Mouse (Mus musculus) urinary bladder, postnatal 36 days (tissue): ENCODE results near the gene 4933428G20Rik.

Experiments
- DNase-seq, 2 experiments: peaks; one replicate each; pipeline ENCODE4 v3.0.0; 2022; ENCODE audit warnings: low spot score in 2 of 2, mixed read lengths in 1 of 2

The 4933428G20Rik gene

GRCm38 (mm10) chr11:97532950-97533582 is 32.9 kb upstream of the 4933428G20Rik start:
- DNase-seq: no peak

GRCm38 (mm10) chr11:97532354-97532753 is 32.2 kb upstream of the 4933428G20Rik start:
- DNase-seq: no peak

- peak; percentile 82 to 87 for DNase-seq
These were observed 31.5 kb upstream of the 4933428G20Rik start for GRCm38 (mm10) chr11:97531381-97532260.

- DNase-seq: no peak
These were observed 30.8 kb upstream of the 4933428G20Rik start for GRCm38 (mm10) chr11:97530961-97531360.

- DNase-seq: no peak
These were observed 29.9 kb upstream of the 4933428G20Rik start for GRCm38 (mm10) chr11:97530069-97530468.

- DNase-seq: no peak
These were observed 28.2 kb upstream of the 4933428G20Rik start for GRCm38 (mm10) chr11:97528282-97528808.

- no peak for DNase-seq
These were observed 25.2 kb upstream of the 4933428G20Rik start for GRCm38 (mm10) chr11:97525313-97525712.

GRCm38 (mm10) chr11:97524306-97524705 is 24.2 kb upstream of the 4933428G20Rik start:
- DNase-seq: no peak

GRCm38 (mm10) chr11:97523827-97524261 is 23.7 kb upstream of the 4933428G20Rik start:
- no peak for DNase-seq

GRCm38 (mm10) chr11:97523107-97523506 is 23.0 kb upstream of the 4933428G20Rik start:
- no peak for DNase-seq

GRCm38 (mm10) chr11:97521741-97522474 is 21.8 kb upstream of the 4933428G20Rik start:
- no peak for DNase-seq

GRCm38 (mm10) chr11:97520541-97520940 is 20.4 kb upstream of the 4933428G20Rik start:
- DNase-seq: no peak

- DNase-seq: no peak
These were observed 12.9 kb upstream of the 4933428G20Rik start for GRCm38 (mm10) chr11:97513066-97513465.

- DNase-seq: no peak
These were observed 12.4 kb upstream of the 4933428G20Rik start for GRCm38 (mm10) chr11:97512511-97512910.

- no peak for DNase-seq
These were observed 11.7 kb upstream of the 4933428G20Rik start for GRCm38 (mm10) chr11:97511661-97512369.

GRCm38 (mm10) chr11:97510966-97511660 is 11.0 kb upstream of the 4933428G20Rik start:
- peak; percentile 53 to 62 for DNase-seq

- DNase-seq: no peak
These were observed 9.8 kb upstream of the 4933428G20Rik start for GRCm38 (mm10) chr11:97509715-97510485.

GRCm38 (mm10) chr11:97509058-97509457 is 8.9 kb upstream of the 4933428G20Rik start:
- DNase-seq: no peak

- DNase-seq: no peak
These were observed 8.1 kb upstream of the 4933428G20Rik start for GRCm38 (mm10) chr11:97508198-97508597.

- no peak for DNase-seq
These were observed 6.2 kb upstream of the 4933428G20Rik start for GRCm38 (mm10) chr11:97506331-97506730.
